Mouse (Mus musculus) C2C12 (cell line): ENCODE measurements around the gene Paqr7. TPM values are rescaled to one million over a fixed set of nuclear protein-coding genes. Genes with fewer than 3 reads are reported as not detected.
A peak's percentile ranks its signal among the peaks of the same experiment; 100 is the strongest.

Experiments used
- H3K27me3 ChIP-seq: one replicate; pipeline ENCODE4 v1.6.1; 2011; ENCODE audit not compliant: control insufficient read depth, insufficient read depth, insufficient read length
- H3K36me3 ChIP-seq: one replicate; pipeline ENCODE4 v1.6.1; 2011; ENCODE audit not compliant: control insufficient read depth, insufficient read depth
- H3K4me3 ChIP-seq: one replicate; pipeline ENCODE4 v1.5.1; 2011; ENCODE audit warnings: mild to moderate bottlenecking, control low read depth; ENCODE audit not compliant: poor library complexity, insufficient read depth, severe bottlenecking
- H3K79me2 ChIP-seq: one replicate; pipeline ENCODE4 v1.6.1; 2011; ENCODE audit not compliant: control insufficient read depth, insufficient read depth
- H3K79me3 ChIP-seq: one replicate; pipeline ENCODE4 v1.6.1; 2011; ENCODE audit warnings: low read depth, control low read depth
- H3ac ChIP-seq: one replicate; pipeline ENCODE3; 2011; ENCODE audit warnings: low read depth; ENCODE audit not compliant: control insufficient read depth, insufficient read length
- CEBPB ChIP-seq: IDR thresholded peaks from one replicate; pipeline ENCODE4 v1.6.1; 2011; ENCODE audit warnings: low read depth, mild to moderate bottlenecking, control low read depth, moderate library complexity
- CTCF ChIP-seq: IDR thresholded peaks from one replicate; pipeline ENCODE4 v1.5.1; 2011; ENCODE audit not compliant: control insufficient read depth, insufficient read depth, insufficient read length
- FOSL1 ChIP-seq: IDR thresholded peaks from one replicate; pipeline ENCODE4 v1.8.0; 2011; ENCODE audit warnings: mild to moderate bottlenecking, low read length; ENCODE audit not compliant: poor library complexity, insufficient read depth, severe bottlenecking
- MAX ChIP-seq: IDR thresholded peaks from one replicate; pipeline ENCODE4 v1.6.1; 2011; ENCODE audit warnings: mild to moderate bottlenecking, control low read depth
- MYOD1 ChIP-seq: IDR thresholded peaks from one replicate; pipeline ENCODE4 v1.6.1; 2011; ENCODE audit warnings: low read depth; ENCODE audit not compliant: control insufficient read depth, insufficient read length
- MYOG ChIP-seq: IDR thresholded peaks from one replicate; pipeline ENCODE4 v1.6.1; 2011; ENCODE audit not compliant: control insufficient read depth, insufficient read length; ENCODE audit errors: extremely low read depth
- USF1 ChIP-seq: IDR thresholded peaks from one replicate; pipeline ENCODE4 v1.6.1; 2011; ENCODE audit warnings: low read depth, mild to moderate bottlenecking, control low read depth, moderate library complexity
- polyA plus RNA-seq: library from polyadenylated mRNA; unstranded; fragments of >200 nt; fragmentation: generic; extraction: Trizol; gene quantifications from one replicate; pipeline ENCODE4 v1.2.1, GENCODE M21; 2012; ENCODE audit warnings: missing spikeins

Gene Paqr7
- polyA plus RNA-seq, 1 experiment: 5.1 TPM

GRCm38 (mm10) chr4:134549899-134550298 is 53.4 kb downstream of the Paqr7 start:
- peaks cover 40% of the 10 kb centered on the region for H3K36me3 ChIP-seq
- no peaks in the 10 kb centered on the region for H3K27me3 ChIP-seq
- H3K79me3 ChIP-seq: peaks cover 10% of the 10 kb centered on the region
- H3K4me3 ChIP-seq: no peak overlapping the region
- H3K79me2 ChIP-seq: peaks cover 21% of the 10 kb centered on the region
- no peak for TF ChIP-seq USF1
- TF ChIP-seq CTCF: no peak
- TF ChIP-seq MYOD1: no peak
- no peak for TF ChIP-seq FOSL1
- no peak for TF ChIP-seq MAX
- TF ChIP-seq CEBPB: no peak
- TF ChIP-seq MYOG: no peak
- no peak overlapping the region for H3ac ChIP-seq

DNA sequence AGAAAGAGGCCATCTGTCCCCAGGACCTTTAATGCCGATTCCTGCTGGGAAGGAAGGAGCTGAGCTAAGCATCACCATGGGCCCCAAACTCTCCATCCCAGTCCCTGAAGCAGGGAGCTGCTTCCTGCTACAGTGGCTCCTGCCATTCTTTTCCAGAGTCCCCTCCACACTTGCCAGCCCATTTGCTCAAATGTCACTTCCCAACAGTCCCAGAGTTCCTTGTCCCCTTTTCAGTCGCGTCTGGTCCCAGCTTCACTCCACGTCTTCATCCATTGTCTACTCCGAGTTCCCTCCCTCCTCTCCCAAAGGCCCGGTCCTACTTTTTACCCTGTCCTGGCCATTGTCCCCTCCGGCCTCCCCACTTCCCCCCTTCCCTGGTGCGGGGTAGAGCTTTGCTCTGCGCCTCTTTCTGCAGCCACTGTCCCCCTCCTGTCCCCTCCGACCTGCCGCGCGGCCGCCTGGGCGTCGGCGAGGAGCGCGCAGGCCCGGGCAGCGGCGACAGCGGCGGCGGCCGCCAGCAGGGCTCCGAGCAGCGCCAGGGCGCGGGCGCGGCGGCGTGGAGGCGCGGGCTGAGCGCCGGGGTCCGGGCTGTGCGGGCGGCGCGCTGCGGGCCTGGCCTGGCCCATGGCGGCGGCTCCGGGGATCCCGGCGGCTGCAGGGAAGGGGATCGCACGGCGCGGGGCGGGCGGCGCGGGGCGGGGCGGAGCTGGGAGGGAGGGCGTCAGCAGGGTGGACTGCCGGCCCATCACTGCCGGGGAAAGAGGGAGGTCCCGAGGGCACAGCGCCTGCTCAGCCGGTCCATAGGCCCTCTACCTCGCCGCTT is 55.2 kb downstream of the Paqr7 start, which contains the start of gene Selenon:
TSS of gene Selenon (minus strand) at position 673 of the 823 bp plus-strand sequence.
- H3ac ChIP-seq: peak within 1 kb of the TSS; percentile 90
- TF ChIP-seq USF1 (no peak), MAX (no peak), MYOD1 (no peak), CTCF (no peak), FOSL1 (no peak), MYOG (no peak), CEBPB (no peak)

GRCm38 (mm10) chr4:134553631-134554030 is 57.1 kb downstream of the Paqr7 start:
- Histone ChIP-seq H3K36me3 (peaks cover 14% of the 10 kb centered on the region), H3K27me3 (no peaks in the 10 kb centered on the region), H3ac (no peak overlapping the region), H3K79me3 (peaks cover 10% of the 10 kb centered on the region), H3K4me3 (no peak overlapping the region), H3K79me2 (peaks cover 21% of the 10 kb centered on the region)
- TF ChIP-seq FOSL1 (no peak), CTCF (no peak), MAX (no peak), MYOD1 (no peak), CEBPB (no peak), MYOG (no peak)

More for the DNA sequence above, 55.2 kb downstream of the Paqr7 start, which contains the start of gene Selenon:
- no peaks in the 10 kb centered on the region for H3K27me3 ChIP-seq
- peaks cover 10% of the 10 kb centered on the region for H3K79me3 ChIP-seq
- H3K79me2 ChIP-seq: peaks cover 21% of the 10 kb centered on the region
- H3K36me3 ChIP-seq: peaks cover 24% of the 10 kb centered on the region
- H3K4me3 ChIP-seq: peak within 1 kb of the TSS; percentile 52

DNA sequence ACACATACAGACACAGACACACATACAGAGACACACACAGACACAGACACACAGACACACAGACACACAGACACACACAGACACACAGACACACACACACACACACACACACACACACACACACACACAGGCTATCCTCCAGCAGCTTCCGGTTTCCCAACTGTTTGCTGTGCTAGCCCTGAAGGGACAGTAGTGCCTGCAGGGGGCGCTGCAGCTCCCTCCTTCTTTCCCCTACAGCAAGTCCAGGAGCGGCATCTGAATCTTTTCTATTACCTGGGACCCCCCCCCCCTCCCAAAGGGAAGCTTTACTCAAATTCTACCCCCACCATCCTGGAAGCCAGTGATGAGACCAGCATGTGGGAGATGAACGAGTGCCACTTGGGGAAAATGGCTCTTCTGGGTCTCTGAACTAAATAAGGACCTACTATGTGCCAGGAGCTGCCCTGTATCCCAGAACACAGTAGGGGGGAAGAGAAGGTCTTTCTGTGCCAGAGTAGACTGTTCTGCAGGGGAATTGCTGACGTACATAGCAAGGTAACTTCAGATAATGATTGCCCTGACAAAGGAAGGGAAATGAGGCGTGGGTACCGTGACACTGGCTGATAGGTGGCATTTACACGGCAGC is 59.6 kb downstream of the Paqr7 start:
- Histone ChIP-seq H3K79me3 (peaks cover 2% of the 10 kb centered on the region), H3K27me3 (no peaks in the 10 kb centered on the region), H3K4me3 (no peak overlapping the region), H3K36me3 (no peaks in the 10 kb centered on the region), H3ac (no peak overlapping the region), H3K79me2 (peaks cover 7% of the 10 kb centered on the region)
- TF ChIP-seq FOSL1 (no peak), CTCF (peak; percentile 13)

- Histone ChIP-seq H3K4me3 (no peak overlapping the region), H3K27me3 (no peaks in the 10 kb centered on the region), H3K79me2 (no peaks in the 10 kb centered on the region), H3ac (no peak overlapping the region), H3K79me3 (no peaks in the 10 kb centered on the region), H3K36me3 (no peaks in the 10 kb centered on the region)
- TF ChIP-seq MYOD1 (no peak), USF1 (no peak), CTCF (no peak), CEBPB (no peak), FOSL1 (no peak), MAX (no peak), MYOG (no peak)
Measured at GRCm38 (mm10) chr4:134557626-134558249, 61.2 kb downstream of the Paqr7 start.
